Mouse (Mus musculus) yolk sac, embryonic 10.5 days (tissue): ENCODE results near the gene Cmtm5.

ENCODE experiments used
- DNase-seq: peaks from one replicate; pipeline ENCODE4 v3.0.0-alpha.2; 2017; ENCODE audit warnings: low spot score

Cmtm5 gene

DNA sequence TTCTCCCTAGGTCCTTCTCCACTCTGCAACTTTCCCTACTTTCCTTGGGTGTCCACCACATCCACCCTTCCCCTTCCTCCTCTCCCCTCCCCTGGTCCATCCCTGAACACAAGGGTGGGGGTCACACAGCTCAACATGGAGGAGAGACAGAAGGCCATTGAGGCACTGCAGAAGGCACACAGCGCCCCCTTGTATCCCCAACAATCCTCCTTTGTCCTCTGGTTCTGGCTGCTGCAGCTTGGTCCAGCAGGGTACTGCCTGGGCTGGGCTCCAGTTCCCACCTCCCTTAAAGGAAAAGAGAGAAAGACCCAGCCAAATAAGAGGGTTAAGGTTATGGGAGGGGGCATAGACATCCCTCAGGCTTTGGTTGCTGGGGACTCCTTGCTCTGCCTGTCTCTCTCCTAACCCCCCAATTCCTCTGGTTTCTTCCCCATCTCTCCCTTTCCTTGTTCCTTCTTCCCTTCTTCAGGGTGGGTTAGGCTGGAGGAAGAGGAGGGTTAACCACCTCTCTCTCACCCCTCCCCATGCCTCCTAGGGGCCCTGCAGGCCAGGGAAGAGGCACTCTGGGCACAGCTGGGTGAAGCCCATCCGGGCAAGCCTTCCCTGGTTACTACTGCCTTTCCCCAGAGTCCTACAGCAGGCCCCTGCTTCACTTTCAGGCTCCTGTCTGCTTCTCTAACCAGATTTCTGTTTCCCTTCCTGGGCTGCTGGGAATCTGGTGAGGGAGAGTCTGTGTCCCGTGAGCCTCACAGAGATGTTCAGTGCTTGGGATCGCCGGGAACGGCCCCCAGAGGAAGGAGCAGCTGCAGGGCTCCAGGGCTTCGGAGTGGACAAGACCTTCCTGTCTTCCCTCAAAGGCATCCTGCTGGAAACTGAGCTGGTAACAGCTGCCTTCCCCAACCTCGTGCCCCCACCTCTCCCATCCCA, at the start of gene Cmtm5:
Cmtm5 (plus strand) TSS at position 358 of the 927 bp plus-strand sequence.
- no peak for DNase-seq

GRCm38 (mm10) chr14:54892200-54892599, 43.9 kb upstream of the Cmtm5 start, which contains the start of gene Pabpn1:
TSS of gene Pabpn1 (plus strand) at chr14:54892500.
- no peak for DNase-seq

- DNase-seq = peak; percentile 99
These were observed 42.3 kb upstream of the Cmtm5 start for GRCm38 (mm10) chr14:54893651-54894181.

- DNase-seq = peak; percentile 72
These were observed 41.5 kb upstream of the Cmtm5 start for GRCm38 (mm10) chr14:54894296-54895151.

- no peak for DNase-seq
These were observed 38.6 kb upstream of the Cmtm5 start for GRCm38 (mm10) chr14:54897445-54897844.

DNA sequence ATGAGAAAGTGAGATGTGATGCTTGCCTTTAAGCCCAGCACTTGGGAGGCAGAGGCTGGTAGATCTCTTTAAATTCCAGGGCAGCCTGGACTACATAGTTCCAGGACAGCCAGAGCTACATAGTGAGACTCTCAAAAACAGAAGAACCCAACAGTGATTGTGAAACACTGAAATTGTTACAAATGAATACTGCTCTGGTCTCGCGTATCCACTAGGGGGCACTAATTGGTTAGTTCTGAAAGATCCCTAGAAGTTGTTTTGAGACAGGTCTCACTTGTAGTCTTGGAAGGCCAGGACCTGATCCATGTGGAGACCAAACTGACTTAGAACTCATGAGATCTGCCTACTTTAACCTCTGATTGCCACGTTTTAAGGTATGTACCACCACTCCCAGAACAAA, 35.7 kb upstream of the Cmtm5 start:
- peak; percentile 66 for DNase-seq

DNA sequence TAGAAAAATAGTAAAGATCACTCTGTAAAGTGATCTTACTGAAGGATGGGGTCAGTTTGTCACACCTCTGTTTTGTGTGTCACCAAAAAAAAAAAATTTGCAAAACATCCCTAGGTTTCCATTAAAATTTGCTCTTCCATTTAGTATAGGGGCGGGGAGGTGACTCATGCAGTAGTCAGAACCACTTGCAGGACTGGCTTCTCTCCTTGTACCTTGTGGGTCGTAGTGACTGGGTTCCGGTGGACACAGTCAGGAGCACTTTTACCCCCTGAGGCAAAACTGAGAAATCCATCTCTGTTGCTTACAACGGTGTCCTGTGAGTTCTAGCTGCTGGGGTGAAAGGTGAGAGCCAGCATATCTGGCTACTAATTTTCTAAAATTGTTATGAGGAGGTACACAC, 32.4 kb upstream of the Cmtm5 start:
- no peak for DNase-seq

DNA sequence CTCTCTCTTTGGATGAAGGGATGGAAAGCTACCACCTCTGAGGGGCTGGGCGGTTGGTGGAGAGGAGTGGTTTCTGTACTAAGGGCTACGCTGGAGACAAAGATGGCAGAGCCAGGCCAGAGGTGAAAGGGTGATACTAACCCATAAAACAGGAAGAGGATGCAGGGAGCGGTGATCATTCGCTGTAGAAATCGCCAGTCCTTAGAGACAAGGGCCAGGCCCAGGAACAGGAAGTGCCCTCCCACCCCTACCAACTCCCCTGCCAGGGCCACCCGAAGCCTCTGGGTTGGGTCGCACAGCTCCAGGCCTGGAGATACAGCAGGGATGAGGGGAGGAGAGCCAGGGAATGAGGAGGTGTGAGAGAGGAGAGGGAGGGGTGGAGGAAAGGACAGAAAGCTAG, 27.4 kb upstream of the Cmtm5 start:
- DNase-seq = no peak

DNA sequence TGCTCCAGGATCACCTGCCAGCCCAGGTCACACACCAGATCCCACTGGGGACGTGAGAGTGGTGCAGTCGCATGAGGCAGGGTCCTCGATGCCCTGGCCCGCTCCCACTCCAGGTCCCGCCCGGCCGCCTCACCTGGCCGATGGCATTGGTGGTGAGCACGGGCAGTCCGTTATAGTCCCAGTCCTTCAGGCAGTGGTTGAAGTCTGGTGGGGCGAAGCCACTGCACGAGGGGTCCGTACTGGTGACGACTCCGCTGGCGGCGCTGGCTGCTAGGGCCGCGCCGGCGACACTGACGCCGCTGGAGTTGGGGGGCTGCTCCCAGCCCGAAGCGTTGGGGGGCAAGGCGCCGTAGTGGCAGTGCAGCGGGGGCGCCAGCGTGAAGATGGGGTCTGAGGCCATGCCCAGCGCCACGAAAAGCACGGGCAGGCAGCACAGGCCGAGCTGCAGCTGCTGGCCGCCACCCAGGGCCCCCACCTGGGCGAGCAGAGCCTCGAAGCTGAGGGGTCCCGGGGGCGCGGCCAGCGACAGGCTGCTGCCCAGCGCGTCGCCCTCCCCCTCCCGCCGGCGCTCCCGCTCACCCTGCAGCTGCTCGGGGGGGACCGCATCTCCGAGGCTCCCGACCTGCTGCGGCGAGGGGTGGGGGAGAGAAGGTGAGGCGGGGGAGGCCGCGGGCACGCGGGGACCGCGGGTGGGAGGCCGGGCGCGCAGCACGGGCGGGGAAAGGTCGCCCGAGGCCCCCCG, 23.8 kb upstream of the Cmtm5 start:
- no peak for DNase-seq

GRCm38 (mm10) chr14:54912886-54913285, 23.2 kb upstream of the Cmtm5 start, which contains the start of gene Slc22a17:
TSS of gene Slc22a17 (minus strand) at chr14:54913132.
- peak; percentile 79 for DNase-seq

DNA sequence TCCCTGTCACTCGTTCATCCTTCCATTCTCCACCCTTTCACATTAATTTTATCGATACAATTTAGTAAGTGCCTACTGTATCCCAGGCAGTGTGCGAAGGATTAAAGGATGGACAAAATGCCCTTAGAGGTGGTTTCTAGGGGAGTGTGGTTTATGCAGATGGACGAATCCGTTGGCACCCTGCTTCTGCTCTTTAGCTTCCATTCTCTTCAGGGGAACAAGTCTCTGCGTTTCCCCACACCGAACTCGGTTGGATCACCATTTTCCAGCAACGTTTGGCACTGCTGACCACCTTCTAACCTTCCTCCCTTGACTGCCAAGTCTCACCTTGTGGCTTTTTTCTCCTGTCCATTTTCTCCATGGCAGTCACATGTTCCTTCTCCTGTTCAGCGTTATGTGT, 22.7 kb upstream of the Cmtm5 start:
- DNase-seq = no peak

GRCm38 (mm10) chr14:54920076-54920685, 15.9 kb upstream of the Cmtm5 start:
- no peak for DNase-seq

GRCm38 (mm10) chr14:54924641-54925348, 11.3 kb upstream of the Cmtm5 start:
- peak; percentile 29 for DNase-seq

GRCm38 (mm10) chr14:54925349-54926342, 10.4 kb upstream of the Cmtm5 start, which contains the start of gene Efs:
TSS of gene Efs (minus strand) at chr14:54926126.
- peak; percentile 51 for DNase-seq

GRCm38 (mm10) chr14:54926401-54927158, 9.5 kb upstream of the Cmtm5 start:
- peak; percentile 77 for DNase-seq

DNA sequence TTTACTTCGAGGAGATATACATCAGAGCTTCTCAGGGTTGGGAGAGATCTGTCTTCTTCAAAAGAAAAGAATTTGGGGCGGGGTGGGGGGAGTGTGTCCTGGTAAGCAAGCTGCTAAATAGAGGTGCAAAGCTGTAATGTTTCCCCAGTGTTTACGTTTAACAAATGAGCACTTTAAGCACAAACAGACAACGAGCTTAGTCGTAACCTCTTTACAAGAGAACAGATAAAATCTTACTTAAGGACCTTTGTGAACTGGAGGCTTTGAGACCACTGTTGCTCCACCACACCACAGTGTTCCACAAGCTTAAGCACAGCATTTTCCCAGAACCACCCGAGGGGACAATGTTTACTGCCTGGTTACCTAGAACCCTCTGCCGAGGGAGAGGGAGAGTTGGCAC, 8.8 kb upstream of the Cmtm5 start:
- DNase-seq = no peak

GRCm38 (mm10) chr14:54929801-54930200, 6.3 kb upstream of the Cmtm5 start:
- no peak for DNase-seq

DNA sequence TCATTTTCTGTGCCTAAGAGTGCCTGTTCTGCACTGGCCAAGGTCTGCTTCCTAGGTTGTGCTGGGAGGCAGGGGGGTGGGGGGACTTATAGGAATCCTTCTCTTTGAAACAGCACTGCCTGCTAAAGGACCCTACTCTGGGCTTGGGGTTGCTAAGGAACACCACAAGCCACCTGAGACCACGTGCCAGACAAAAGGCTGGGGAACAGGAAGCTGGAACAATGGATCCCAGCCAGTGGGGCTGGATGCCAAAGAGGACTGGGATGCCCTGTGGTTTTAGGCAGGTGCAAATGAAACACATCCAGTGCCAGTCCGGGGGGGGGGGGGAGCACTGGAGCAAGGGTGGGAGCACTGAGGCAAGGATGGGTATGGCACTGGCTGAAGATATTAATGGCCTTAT, 5.6 kb upstream of the Cmtm5 start:
- no peak for DNase-seq
